Mouse (Mus musculus) stomach, embryonic 14.5 days (tissue): Measurements from ENCODE around the gene Nmt1. TPM values are rescaled to one million over a fixed set of nuclear protein-coding genes. Genes with fewer than 3 reads are reported as not detected.
A peak's percentile ranks its signal among the peaks of the same experiment; 100 is the strongest.

Experiments used
- ATAC-seq: fragments of 200-750 bp; cut with Nextera tagmentation; 2 replicates; pipeline ENCODE4 v1.8.0; 2017; ENCODE audit warnings: low read depth, moderate TSS enrichment; ENCODE audit not compliant: insufficient number of reproducible peaks, insufficient read depth, low FRiP score
- H3K27ac ChIP-seq: fragments of 300-500 bp; sonication (generic); 2 replicates; pipeline ENCODE4 v1.5.1; 2014; ENCODE audit warnings: mild to moderate bottlenecking, low read length, moderate library complexity, mixed read lengths
- H3K27me3 ChIP-seq: fragments of 300-500 bp; sonication (generic); 2 replicates; pipeline ENCODE4 v1.6.1; 2014; ENCODE audit warnings: low read length, control low read depth, mixed read lengths; ENCODE audit not compliant: control insufficient read depth, insufficient read depth
- H3K36me3 ChIP-seq: fragments of 300-500 bp; sonication (generic); 2 replicates; pipeline ENCODE4 v1.6.1; 2014; ENCODE audit warnings: mild to moderate bottlenecking, control low read depth, low read length, moderate library complexity, mixed read lengths; ENCODE audit not compliant: control insufficient read depth, insufficient read depth
- H3K4me1 ChIP-seq: fragments of 300-500 bp; sonication (generic); 2 replicates; pipeline ENCODE4 v1.6.1; 2014; ENCODE audit warnings: low read length, control low read depth, mixed read lengths; ENCODE audit not compliant: control insufficient read depth, insufficient read depth
- H3K4me2 ChIP-seq: fragments of 300-500 bp; sonication (generic); replicated peaks from 2 replicates; pipeline ENCODE4 v1.6.1; 2014; ENCODE audit warnings: low read depth, low read length, control low read depth
- H3K4me3 ChIP-seq: fragments of 300-500 bp; sonication (generic); 2 replicates; pipeline ENCODE4 v1.5.1; 2014; ENCODE audit warnings: low read depth, low read length, control low read depth
- H3K9ac ChIP-seq: fragments of 300-500 bp; sonication (generic); replicated peaks from 2 replicates; pipeline ENCODE4 v1.6.1; 2014; ENCODE audit warnings: low read depth, mild to moderate bottlenecking, control low read depth, low read length, moderate library complexity, mixed read lengths
- H3K9me3 ChIP-seq: fragments of 300-500 bp; sonication (generic); 2 replicates; pipeline ENCODE4 v1.6.1; 2016; ENCODE audit warnings: low read depth, low read length, control low read depth; ENCODE audit not compliant: control insufficient read depth
- WGBS: fragments of 180-500 bp; shearing (Covaris S2); extraction: QIAGEN DNeasy Blood & Tissue Kit; methylation state at CpG from one replicate; pipeline ENCODE4 v1.1.7; 2014; 5-methylcytosine and 5-hydroxymethylcytosine counted together
- polyA plus RNA-seq: library from polyadenylated mRNA; unstranded; fragments of >200 nt; fragmentation: Nextera tagmentation; extraction: Ambion mirVana; gene quantifications from 2 replicates; pipeline ENCODE4 v1.2.1, GENCODE M21; 2014

The Nmt1 gene
- polyA plus RNA-seq, 1 experiment from 2014 or later, result 55.1 TPM

DNA sequence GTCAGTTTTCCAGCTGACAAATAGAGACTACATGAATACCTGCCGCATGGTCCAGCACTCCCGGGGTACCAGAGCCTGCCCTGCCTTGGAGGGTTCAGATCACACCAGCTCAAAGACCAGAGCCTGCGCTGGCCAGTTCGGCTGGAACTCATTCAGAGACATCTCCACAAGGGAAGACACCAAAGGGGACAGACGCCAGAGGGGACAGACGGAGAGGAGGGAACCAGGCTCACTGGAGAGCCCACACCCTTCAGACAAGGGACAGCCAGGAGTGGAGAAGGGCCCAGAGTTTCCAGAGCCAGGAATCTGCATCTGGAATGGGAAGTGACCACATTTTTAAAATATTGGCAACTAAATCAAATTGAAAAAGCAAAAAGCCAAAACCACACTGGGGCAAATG, 53.6 kb downstream of the Nmt1 start:
- Histone ChIP-seq H3K9me3 (no peaks in the 10 kb centered on the region), H3K27me3 (peaks cover 15% of the 10 kb centered on the region), H3K27ac (no peak overlapping the region), H3K4me1 (0 out of 2 replicates have a peak, but pooled peaks cover 9% of the 10 kb centered on the region), H3K36me3 (no peaks in the 10 kb centered on the region), H3K4me2 (no peak overlapping the region), H3K4me3 (no peak overlapping the region), H3K9ac (no peak overlapping the region)
- WGBS, result 67% methylated on average over 6 of the region's 6 CpGs
- ATAC-seq, result no peak

DNA sequence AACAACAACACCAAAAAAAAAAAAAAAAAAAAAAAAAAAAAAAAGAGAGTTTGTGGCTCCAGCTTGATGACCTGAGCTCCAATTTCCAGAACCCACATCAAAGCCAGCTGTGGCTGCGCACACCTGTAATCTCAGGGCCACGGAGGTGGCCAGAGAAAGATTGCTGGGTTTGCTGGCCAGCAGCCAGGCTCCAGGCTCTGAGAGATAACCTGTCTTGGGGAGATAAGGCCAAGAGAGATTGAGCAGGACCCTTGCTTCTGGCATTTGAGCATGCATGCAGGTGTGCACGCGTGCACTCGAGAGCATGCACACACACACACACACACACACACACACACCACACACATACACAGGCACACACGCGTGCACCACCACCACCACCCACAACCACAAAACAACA, 65.3 kb downstream of the Nmt1 start:
- Histone ChIP-seq H3K27me3 (no peaks in the 10 kb centered on the region), H3K4me1 (peaks cover 9% of the 10 kb centered on the region), H3K9ac (no peak overlapping the region), H3K9me3 (no peaks in the 10 kb centered on the region), H3K36me3 (no peaks in the 10 kb centered on the region), H3K4me2 (no peak overlapping the region), H3K27ac (no peak overlapping the region), H3K4me3 (no peak overlapping the region)
- WGBS, result 84% methylated on average over 7 of the region's 7 CpGs
- no peak for ATAC-seq

DNA sequence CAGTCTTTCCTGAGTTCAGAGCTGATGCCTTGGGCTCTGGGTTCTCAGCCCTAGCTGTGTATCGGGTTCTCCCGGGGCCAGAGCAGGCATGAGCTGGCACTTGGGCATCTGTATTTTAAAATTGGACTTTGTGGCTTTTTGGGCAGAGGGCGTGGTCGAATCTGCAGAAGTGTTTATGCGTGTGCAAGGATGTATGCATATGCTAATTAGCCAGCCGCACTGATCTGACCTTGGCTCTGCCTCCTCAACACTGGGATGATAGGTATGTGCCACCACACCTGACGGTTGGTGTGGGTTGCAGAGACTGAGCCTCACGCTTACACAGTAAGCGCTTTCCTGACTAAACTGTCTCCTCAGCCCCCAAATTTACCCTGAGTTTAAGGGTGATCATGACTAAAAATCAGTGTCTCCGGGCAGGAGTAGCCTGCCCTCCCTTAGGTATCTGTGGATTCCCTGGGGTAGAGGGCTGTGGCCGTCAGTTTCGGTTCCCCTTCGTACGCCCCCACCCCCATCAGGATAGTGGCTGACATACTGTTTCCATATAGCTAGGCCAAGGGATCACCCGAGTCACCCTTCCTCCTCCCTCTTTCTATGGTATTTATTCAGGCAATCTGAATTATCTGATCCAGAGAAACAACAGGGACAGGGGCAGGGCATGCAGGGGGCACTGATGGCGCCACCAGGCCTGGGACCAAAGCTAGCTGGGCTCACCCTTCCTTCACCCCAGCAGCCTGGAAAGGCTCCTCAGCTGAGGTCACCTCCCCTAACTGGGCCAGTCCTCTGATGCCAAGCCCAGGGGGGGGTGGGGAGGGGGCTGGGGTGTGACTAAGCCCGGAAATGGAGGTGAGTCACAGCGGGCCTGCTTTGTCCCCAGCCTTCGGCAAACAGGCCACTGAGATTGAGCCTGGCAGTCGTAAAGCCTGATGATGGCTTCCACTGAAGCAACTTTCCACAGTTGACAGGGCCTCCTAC, 66.2 kb downstream of the Nmt1 start:
- H3K9me3 ChIP-seq, result no peaks in the 10 kb centered on the region
- H3K4me1 ChIP-seq, result peaks cover 9% of the 10 kb centered on the region
- H3K4me3 ChIP-seq, result no peak overlapping the region
- WGBS, result 68% methylated on average over 20 of the region's 20 CpGs
- H3K27me3 ChIP-seq, result no peaks in the 10 kb centered on the region
- peak overlapping the region; percentile 72; the same call in 1 of the 2 replicates for H3K27ac ChIP-seq
- no peaks in the 10 kb centered on the region for H3K36me3 ChIP-seq
- ATAC-seq, result peak; percentile 81
- no peak overlapping the region for H3K4me2 ChIP-seq
- no peak overlapping the region for H3K9ac ChIP-seq

DNA sequence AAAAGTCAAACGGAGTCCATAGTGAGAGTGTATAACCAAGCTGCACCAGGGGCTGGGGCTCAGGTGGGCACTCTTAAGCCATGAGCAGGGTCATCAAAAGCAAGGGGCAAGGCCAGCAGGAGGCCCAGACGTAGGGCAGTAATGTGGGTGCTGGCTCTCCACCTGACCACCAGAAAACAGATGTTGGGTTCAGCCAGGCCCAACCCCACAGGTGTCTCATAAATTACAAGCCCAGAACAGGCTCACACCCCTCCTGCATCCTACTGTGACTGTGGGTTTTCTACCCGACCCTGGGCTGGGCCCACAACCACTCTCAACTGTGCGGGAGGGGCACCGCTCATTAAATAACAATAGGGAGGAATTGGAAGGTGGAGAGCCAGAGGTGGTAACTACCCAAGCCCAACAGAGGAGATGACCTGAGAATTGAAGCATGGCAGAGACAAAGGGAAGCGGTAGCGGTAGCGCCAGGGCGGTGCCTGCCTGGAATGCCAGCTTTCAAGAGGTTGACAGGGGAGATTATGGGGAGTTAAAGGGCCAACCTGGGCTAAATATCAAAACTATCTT, 67.2 kb downstream of the Nmt1 start:
- Histone ChIP-seq H3K4me3 (no peak overlapping the region), H3K4me1 (peaks cover 9% of the 10 kb centered on the region), H3K4me2 (no peak overlapping the region), H3K9me3 (no peaks in the 10 kb centered on the region), H3K36me3 (no peaks in the 10 kb centered on the region), H3K9ac (no peak overlapping the region), H3K27ac (peak overlapping the region; percentile 72), H3K27me3 (peaks cover 5% of the 10 kb centered on the region; the same call in 1 of the 2 replicates)
- ATAC-seq, result no peak
- 68% methylated on average over 9 of the region's 9 CpGs for WGBS

DNA sequence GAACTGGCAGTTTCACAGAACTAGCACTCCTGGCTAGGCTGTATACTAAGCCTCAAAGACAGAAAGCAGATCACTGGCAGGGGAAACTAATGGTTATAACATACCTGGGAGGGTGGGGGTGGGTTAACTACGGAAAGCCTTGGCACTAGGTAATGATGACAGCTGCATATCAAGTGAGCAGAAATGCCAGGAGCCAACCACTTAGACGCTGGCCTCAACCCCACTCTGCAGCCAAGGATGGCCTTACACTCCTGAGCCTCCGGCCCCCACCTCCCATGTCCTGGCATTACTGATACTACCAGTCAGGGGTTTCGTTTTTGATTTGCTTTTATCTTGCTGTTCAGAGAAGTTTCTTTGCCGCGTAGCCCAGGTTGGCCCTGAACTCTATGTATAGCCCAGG, 67.8 kb downstream of the Nmt1 start:
- Histone ChIP-seq H3K4me2 (no peak overlapping the region), H3K9ac (no peak overlapping the region), H3K27me3 (peaks cover 5% of the 10 kb centered on the region; the same call in 1 of the 2 replicates), H3K9me3 (no peaks in the 10 kb centered on the region), H3K4me3 (no peak overlapping the region), H3K4me1 (peaks cover 9% of the 10 kb centered on the region), H3K36me3 (no peaks in the 10 kb centered on the region), H3K27ac (no peak overlapping the region)
- WGBS, result 91% methylated on average over 6 of the region's 6 CpGs
- no peak for ATAC-seq

DNA sequence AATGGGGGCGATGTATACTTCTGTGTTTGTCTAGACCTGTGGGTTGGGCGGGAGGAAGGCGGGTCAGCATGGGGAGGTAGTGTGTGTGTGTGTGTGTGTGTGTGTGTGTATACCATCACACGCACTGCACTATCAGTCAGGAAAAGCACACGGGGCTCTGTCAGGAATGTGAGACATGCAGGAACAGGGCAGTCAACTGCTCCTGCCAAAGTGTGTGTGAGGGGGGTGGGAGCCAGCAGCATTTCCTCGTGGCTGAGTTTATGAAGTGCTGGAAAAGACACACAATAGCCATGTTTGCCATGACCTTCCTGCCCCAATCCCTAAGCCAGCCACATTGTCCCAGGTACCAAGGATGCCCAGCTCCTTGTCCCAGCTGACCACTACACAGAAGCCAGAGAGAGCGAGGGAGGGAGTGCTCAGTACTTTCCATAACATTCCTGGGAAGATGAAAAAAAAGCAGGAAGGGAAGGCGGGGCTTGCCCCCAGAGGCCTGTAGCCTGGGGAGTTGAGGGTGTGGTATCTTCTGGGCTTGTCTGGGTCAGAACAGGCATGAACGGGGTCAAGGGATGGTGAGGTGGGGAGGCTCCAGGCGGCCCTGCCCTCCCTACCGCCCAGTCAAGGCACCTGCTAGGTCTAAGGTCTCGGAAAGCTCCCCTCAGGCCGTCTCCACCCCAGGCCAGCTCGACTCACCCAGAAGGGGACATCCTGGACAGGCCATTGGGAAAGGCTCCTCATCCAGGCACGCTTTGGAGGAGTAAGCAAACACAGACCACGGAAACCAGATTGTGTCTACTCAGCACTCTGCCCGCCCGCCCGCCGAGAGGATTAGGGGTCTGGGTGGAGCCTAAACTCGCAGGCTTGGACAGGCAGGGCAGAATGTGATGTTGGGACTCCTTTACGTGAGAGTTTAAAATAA, 69.2 kb downstream of the Nmt1 start:
- Histone ChIP-seq H3K4me1 (peaks cover 11% of the 10 kb centered on the region), H3K27me3 (peaks cover 5% of the 10 kb centered on the region; the same call in 1 of the 2 replicates), H3K36me3 (no peaks in the 10 kb centered on the region), H3K27ac (peak overlapping the region; percentile 85), H3K9ac (no peak overlapping the region), H3K9me3 (no peaks in the 10 kb centered on the region), H3K4me3 (peak overlapping the region; percentile 12; the same call in 1 of the 2 replicates), H3K4me2 (peak overlapping the region; percentile 35)
- 16% methylated on average over 22 of the region's 22 CpGs for WGBS
- ATAC-seq, result peak; percentile 17; the same call in 1 of the 2 replicates

DNA sequence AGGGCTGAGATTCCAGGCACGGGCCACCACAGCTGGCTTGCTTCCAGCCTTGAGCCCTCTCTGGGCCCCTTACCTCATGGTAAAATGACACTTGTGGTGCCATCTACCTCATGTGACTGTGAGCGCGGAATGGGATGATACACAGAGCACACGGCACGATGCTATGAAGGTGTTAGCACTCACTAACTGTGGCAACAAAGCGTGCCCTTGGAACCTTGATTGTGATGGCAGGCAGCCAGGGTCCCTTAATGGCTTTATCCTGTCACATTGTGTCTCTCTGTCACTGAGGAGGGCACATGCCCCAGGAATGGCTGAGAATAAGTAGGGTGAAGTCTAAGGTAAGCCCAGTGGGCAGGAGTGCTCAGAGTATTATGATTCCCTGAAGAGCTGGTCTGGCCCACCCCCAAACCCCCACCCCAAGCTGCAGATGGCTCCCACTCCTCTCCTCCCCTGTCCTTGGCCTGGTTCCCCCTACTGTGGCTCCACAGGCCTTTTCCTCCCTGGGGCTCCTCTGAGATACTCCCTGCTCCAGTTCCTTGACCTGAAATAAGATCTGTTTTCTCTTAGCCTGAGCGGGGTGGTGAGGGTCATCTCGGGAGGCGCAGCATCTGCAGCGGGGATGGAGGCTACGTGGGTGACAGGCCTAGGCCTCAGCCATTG, 70.7 kb downstream of the Nmt1 start:
- no peaks in the 10 kb centered on the region for H3K9me3 ChIP-seq
- no peak overlapping the region for H3K9ac ChIP-seq
- H3K27ac ChIP-seq, result no peak overlapping the region
- WGBS, result 79% methylated on average over 11 of the region's 11 CpGs
- peaks cover 11% of the 10 kb centered on the region for H3K4me1 ChIP-seq
- no peak for ATAC-seq
- H3K36me3 ChIP-seq, result no peaks in the 10 kb centered on the region
- H3K27me3 ChIP-seq, result peaks cover 5% of the 10 kb centered on the region; the same call in 1 of the 2 replicates
- H3K4me2 ChIP-seq, result no peak overlapping the region
- H3K4me3 ChIP-seq, result no peak overlapping the region
